In genomic region chr17:27459241-27459640, GRCm38 (mm10) we compare ENCODE assay signal across 15 mouse cellular contexts.
"Had no signal": no experiment of that assay in that cellular context is flagged by ENCODE, and none has a peak within 500 bp of the region (broad histone marks: within the 10 kb centered on the region; RNA-seq: fewer than 3 reads in every experiment).

No protein-coding gene starts in this region.

- H3K4me1 ChIP-seq: limb, embryonic 12.5 days; midbrain, embryonic 10.5 days had no signal

- H3K4me3 ChIP-seq: layer of hippocampus, adult 2 months; limb, embryonic 12.5 days; midbrain, embryonic 10.5 days had no signal

- H3K36me3 ChIP-seq: limb, embryonic 12.5 days; midbrain, embryonic 10.5 days had no signal

- DNase-seq: kidney, adult 18-20 months; kidney, postnatal 10 days; kidney, postnatal 4 days; liver; lung, adult 18-20 months; lung, postnatal 36 days; right cerebral cortex, adult 18-20 months; right cerebral cortex, postnatal 25 days; thymus, adult 18-20 months; thymus, postnatal 14 days had no signal

- H3K27ac ChIP-seq: layer of hippocampus, adult 2 months; limb, embryonic 12.5 days; liver, embryonic 14.5 days; midbrain, embryonic 10.5 days had no signal

- H3K9me3 ChIP-seq: limb, embryonic 12.5 days; midbrain, embryonic 10.5 days had no signal

- ATAC-seq: midbrain, embryonic 16.5 days had no signal

- H3K4me2 ChIP-seq: limb, embryonic 12.5 days had no signal

- H3K9ac ChIP-seq: limb, embryonic 12.5 days; liver, embryonic 14.5 days had no signal
